Mouse (Mus musculus): Measurements from ENCODE around the gene Supt3.

Gene Supt3

DNA sequence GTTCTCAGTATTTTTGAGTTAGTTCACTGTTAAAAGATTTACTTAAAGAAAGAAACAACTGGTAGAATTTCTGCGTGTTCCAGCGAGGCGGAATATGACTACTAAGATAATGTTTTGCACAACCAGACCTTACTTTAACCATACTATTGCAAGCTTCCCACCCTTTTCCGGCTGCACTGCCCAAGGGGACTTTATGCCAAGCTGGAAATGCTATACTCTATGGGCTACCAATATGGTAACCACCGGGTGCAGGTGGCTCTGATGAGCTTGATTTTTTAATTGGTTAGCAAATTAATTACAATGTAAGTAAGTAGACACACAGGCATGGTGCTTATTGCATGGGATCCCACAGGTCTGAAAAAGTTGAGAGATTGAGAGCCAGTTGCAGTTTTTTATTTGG is 1.2 kb downstream of the Supt3 start:
- in situ Hi-C loops (cut with MseI, MboI), result no loop called here

DNA sequence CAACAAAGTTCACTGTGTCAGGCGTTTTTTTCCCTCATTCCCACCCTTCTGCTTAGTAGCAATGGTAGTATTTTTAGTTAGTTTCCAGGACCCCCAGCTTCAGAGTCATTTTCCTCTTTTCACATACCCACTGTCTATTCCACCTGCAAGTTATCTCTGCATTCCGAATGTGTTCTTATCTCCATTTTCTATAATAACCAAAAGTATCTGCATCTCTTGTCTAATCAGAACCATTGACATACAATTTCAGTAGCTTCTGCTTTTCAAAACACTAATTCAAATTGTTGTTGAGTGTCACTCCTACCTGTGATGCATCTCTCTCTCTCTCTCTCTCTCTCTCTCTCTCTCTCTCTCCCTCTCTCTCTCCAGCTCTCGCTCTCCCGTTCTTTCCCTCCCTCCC is 3.4 kb downstream of the Supt3 start:
- in situ Hi-C loops (cut with MseI, MboI), result no loop called here

DNA sequence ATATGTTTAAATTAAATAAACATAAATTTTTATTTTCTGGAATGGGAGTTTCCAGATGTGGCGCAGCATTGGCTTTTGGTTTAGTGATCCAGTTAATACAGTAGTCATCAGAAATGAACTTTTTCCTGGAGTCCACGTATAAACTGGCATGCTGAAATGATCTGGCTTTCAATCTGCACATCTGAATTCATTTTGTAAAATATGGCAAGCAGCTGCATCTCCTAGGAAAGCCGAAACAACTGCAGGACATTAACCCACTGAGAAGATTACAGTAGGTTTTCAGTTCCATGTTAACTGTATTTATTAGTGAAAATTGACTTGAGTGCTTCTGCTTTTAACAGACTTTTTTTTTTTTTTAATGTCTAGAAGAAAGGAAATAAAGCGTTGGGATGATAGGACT is 5.4 kb downstream of the Supt3 start:
- in situ Hi-C loops (cut with MseI, MboI), result no loop called here

DNA sequence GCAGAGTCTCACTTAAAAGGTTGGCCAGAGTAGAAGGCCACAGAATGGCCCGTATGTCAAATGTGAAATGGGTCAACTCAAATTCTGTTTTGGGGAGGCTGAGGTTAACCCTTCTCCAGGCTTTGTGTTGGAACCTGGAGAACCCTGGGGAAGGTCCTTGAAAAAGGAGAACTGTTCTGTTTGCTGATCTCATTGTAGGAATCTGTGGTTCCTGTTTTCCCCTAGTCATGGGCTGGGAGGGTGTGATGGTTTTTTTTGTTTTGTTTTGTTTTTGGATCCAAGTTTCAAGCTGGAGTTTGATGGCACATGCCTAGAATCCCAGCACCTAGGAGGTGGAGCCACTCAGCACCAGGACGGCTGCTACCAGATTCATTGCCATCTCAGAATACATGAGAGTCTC is 6.2 kb downstream of the Supt3 start:
- in situ Hi-C loops (cut with MseI, MboI), result no loop called here

DNA sequence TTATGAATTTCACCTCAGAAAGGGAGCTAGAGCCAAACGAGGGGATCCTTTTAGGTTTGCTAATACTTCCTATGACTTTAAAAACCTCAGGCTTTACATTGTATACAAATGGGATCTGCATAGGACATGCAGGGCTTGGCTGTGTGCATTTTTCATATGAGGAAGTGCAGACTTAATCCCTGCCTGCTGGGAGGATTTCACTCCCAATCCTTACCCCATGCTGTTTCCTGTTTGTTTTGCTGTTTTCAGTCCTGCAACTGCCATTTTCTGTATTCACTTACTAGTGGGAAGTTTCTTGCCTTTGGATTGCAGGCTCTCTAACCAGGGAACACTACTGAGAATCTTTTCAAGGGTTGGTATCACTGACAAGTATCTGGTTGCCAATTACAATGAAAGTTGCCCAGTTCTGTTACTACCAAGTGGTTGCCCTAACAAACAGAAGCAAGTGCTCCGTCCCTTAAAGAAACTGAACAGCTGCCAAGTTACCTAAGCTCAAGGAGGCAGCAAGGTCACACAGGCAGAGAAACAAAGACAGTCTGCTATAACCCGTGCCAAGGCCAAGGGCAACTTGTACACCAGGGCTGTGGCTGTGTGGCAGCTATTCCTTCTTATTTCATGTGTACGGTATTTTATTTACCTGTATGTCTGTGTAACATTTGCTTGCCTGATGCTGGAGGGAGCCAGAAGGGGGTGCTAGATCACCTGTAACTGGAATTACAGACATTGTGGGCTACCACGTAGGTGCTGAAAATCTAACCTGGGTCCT is 12.2 kb downstream of the Supt3 start:
- in situ Hi-C loops (cut with MseI, MboI), result no loop called here

DNA sequence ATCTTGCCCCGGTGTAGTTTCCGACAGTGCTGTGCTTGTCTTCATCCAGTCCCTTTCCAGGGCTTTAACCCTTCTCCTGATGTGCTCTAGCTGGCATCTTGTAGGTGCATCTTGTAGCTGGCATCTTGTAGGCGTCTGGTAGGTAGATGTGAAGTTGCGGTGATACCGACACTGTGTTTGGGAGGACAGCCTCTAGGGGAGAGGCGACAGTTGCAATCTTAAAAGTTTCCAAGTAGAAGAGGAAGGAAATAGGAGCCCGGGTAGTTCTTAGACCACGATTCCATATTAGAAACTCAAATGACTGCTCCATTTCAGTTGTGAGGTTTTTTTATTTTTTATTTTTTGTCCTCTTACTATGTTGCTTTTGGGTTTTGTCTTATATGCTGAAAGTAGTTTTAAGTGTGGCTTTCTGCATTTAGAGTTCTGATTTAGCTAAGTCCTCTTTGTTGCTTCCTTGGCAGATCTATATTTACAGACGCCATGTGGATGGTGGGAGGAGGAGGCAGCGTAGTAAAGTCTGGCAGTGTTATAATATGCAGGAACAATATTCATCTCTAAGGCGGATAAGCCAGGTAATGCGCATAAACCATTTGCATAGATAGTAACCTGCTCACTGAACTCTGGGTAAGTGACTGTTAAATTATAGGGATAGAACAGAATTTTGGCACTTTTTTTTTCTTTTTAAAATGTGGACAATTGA is 15.4 kb downstream of the Supt3 start:
- in situ Hi-C loops (cut with MseI, MboI), result no loop called here

DNA sequence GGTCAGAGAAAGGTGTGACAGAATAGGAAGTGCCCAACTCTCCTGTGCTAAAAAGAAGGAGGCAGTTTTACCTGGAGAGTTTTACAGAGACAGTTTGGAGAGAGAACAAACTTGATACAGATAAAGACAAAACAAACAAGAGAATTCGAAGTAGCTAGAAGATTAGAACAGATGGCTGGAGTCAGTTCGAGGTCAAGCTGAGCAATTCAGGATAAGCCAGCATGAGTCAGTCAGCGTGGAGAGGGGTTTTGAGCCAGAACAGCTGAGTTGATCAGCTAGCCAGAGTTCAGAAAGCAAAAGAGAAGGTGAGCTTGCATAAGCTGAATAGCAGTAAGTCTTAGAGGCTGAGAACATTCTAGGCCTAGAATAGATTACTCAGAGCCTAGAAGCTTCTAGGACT is 20.4 kb downstream of the Supt3 start:
- in situ Hi-C loops (cut with MseI, MboI), result no loop called here

DNA sequence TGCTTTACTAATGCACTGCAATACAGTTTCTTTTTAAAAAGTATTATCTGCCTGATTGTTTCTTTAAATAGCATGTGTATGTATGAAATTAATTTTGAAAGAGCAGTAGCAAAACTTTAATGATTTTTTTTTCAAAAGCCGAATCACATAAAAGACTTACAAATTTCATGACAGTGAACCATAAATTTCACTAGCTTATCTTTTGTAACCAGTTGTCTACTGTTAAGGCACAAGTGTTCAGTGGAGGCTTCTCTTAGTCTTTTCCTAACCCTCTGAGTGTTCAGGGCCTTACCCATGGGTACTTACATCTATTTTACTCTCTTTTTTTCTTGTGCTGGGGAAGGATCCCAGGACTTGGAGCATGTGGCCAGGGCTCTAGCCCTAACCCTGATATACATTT is 30.1 kb downstream of the Supt3 start:
- in situ Hi-C loops (cut with MseI, MboI), result no loop called here

DNA sequence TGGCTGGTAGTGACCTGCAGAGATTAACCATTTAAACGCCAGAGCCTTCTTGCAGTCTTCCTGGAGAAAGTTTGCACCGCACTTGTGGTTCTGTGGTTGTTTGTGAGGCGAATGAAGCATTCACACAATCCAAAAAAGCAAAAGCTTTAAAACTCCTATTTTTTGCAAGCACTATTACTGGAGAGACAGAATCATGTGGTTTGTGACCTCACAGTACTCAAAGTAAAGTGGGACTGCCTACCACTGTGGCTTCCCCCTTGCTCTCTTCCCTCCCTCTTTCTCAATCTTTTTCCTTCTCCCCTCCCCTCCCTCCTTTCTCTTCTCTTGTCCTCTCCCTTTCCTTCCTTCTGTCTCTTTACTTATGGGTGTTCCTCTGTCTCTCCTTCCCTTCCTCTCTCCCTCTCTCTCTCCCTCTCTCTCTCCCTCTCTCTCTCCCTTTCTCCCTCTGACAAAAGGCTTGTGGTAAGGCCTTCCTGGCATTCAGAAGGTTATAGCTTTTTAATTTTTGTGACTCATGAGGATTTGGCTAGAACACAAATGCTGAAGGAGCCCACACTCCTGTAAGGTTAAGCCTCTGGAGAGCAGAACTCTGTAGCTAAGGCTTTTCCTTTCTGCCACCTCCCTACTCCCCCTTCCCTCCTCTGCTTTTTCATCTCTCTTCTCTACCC is 37.7 kb downstream of the Supt3 start, which contains the start of gene Runx2:
Runx2 (minus strand) TSS at position 290 of the 668 bp plus-strand sequence.
- in situ Hi-C loops (cut with MseI, MboI), result no loop called here

DNA sequence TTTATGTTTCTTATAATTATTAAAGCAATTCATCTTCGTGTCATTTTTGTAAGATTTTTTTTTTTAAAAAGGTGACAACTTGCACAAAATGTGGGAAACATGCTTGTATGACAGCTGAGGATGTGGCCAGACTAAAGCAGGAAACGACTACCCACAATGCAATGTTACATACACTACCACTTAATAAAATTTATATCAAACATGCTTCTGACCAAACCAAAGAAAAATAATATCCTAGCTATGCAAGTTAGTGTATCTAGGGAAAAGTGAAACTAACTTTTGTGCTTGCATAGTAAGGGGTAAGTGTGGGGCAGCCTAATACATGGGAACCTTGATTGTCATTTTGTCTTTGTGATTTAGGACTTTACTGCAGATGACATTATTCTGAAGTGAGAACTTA is 41.9 kb downstream of the Supt3 start:
- in situ Hi-C loops (cut with MseI, MboI), result no loop called here

DNA sequence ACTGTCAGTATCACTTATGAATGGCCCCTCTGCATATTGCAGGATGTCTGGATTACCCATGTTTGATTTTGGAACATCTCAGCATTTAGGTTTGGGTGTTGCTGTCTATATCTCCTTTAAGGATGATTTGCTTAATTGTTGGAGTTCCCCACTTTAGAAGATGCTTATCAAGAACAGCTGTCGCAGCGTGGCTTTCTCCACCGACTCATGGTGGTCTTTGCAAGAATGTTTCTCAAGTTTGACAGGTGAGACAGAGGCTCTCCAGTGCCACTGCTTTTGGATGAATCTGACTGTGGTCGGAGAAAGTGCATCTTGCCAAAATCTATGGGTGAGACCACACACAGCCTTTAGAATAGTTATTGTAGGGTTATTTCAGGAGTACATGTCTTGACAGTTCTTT is 42.9 kb downstream of the Supt3 start:
- in situ Hi-C loops (cut with MseI, MboI), result no loop called here

DNA sequence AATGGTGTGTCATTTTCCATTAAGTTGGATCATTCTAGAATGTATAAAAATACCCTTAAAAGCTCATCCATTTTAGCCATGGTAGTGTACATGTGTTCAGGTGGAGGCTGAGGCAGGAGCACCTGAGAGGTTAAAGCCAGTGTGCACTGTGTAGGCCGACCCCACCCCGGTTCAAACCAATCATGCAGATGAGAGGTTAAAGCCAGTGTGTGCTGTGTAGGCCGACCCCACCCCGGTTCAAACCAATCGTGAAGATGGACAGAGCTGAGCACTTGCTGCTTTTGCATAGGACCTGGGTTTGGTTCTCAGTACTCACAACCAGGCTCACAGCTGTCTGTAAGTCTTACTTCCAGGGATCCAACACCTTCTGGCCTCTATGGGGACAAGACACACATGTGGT is 45.0 kb downstream of the Supt3 start:
- in situ Hi-C loops (cut with MseI, MboI), result no loop called here

DNA sequence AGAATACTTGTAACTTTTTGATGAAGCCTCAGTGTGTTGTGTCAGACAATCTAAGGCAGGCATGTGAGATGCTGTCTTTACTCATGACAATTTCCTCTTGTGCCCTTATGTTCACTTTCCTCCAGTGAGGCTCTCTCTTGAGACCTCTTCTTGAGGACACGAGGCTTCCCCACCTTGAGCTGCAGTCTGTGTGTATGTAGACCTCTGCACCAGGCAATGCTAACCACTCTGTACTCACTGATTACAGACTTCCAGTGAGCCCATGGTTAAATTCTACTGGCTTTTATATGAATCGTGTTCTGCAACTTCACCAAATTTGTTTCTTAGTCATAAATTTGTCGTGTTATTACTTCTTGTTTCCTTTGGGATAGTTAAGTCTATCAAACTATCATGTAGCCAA is 50.2 kb downstream of the Supt3 start:
- in situ Hi-C loops (cut with MseI, MboI), result no loop called here

DNA sequence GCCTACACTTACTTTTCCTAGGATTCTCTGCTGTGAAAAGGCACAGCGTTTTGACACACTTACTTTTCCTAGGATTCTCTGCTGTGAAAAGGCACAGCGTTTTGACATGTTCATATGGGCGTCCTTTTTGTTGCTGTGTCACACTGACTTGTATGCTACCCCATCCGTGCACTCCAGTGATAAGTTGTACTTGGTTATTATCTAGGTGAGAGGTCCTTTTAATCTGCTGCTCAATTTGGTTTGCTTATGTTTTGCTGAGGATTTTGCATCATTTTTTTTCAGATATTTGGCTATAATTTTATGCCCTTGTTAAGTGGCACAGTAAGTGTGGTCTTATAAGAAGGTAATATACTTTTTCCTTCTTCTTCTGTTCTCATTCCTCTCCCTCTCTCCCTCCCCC is 51.0 kb downstream of the Supt3 start:
- in situ Hi-C loops (cut with MseI, MboI), result no loop called here

DNA sequence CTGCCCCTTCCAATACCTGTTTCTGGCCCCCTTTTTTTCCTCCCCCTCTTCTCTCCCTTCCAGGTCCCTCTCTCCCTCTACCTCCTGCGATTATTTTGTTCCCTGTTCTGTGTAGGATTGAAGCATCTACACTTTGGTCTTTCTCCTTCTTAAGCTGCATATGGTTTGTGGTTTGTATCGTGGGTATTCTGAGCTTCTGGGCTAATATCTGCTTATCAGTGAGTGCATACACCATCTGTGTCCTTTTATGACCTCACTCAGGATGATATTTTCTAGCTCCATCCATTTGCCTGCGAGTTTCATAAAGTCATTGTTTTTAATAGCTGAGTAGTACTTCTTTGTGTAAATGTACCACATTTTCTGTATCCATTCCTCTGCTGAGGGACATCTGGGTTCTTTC is 52.6 kb downstream of the Supt3 start:
- in situ Hi-C loops (cut with MseI, MboI), result no loop called here

DNA sequence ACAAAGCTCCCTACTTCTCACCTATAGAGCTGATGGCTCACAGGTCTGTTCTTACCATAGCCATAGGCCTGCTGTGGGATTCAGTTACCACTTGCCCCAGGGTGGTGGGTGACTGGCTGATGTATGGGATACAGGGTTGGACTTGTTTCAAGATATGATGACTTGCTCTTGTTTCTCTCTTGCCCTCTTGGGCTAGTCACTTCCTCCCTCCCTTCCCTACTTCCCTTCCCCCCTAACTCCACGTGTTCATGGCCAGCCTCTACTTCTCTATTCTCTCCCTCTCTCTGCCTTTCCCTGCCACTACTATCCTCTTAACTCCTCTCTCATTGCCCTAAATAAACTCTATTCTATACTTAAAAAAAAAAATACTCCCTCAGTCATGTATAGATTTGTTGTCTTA is 54.2 kb downstream of the Supt3 start:
- in situ Hi-C loops (cut with MseI, MboI), result no loop called here

DNA sequence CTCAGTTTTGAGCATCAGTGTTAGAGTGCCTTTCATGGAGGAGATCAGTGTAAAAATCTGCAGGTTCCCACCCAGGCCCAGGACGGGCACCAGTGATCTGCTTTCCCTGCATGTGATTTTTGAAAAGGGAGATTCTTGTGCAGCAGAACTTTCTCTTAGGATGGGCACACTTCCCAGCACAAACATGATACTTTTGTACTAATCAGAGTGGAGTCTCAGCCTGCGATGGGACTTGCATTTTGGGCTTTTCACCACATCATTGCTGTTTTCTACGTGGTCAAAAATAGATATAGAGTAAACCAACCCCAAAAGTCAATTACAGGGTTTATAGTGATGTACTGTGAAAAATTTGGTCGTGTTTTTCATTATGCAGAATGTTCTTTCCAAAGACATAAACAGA is 65.2 kb downstream of the Supt3 start:
- in situ Hi-C loops (cut with MseI, MboI), result no loop called here

DNA sequence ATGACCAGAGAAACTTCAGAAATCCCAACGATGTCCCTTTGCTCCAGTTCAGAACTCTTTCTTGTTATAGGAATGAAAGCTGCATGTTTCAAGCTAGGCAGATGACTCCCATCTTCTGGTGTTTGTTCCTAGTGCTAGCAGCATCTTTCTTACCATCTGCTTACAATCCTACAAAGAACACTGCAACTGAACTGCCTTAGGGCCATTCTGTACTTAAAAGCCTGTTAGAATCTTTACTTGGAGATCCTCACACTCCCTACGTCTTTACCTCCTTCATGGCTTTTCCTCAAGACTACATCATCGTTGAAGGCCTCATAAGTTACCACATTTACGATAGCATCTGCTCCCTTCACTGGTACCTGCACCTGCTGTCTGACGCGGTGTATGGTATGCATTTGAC is 86.2 kb downstream of the Supt3 start:
- in situ Hi-C loops (cut with MseI, MboI), result no loop called here

DNA sequence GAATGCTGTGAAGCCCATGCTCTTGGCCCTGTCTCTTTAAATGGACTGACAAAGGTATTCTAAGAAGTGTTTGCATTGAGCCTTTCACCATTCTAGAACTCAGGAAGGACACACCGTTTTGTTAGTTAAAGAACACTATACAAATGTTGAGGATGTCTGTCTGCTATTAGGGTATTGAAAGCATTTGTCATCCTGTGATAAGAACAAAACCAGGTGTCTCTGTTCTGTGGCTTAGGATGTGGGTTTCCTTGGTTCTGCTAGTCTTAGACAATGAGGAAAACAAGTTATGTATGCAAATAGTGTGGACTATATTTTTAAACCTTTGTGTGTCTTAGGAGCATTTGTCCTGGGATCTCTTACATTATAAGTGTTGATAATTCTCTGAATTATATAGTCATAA is 116.6 kb downstream of the Supt3 start:
- in situ Hi-C loops (cut with MseI, MboI), result no loop called here

DNA sequence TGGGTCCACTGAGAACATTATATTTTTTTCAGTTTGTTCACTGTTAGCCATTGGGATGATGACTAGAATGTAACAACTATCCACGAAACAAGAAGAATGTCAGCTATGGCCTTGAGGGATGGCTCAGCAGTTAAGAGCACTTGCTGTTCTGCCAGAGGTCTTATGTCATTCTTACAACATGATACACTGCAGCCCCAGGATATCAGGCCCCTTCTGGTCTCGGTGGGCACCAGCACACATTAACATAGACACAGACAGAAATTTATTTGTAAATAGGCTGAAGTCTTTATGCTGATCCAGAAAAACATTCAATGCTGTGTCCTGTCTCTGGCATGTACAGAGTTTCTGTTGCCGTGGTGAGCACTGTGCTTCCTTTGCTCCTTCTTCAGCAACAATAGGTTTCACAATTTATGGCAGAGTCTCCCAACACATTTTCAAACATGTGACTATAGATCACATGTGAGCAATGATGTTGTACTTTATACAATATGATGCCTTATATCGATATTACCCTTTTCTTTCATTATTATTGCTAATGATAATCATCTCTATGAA is 166.7 kb downstream of the Supt3 start:
- in situ Hi-C loops (cut with MseI, MboI), result no loop called here

DNA sequence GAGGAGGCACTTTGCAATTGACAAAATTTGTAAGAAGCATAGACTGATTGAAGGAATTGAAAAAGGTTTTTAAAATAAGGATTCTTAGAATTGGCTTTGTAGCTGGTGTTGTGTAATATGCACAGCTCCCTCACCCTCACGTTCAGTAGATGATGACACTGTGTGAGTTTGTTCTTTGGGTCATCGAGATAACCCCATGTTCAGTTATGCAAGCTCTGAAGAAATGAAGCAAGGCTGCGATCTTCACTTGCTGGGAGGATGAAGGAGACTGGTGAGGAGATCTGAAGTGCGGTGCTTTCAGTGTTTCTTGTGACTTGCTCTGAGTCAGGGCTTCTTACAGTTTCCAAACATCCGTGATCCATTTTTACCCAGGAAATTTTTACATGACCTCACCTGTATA is 168.4 kb downstream of the Supt3 start:
- in situ Hi-C loops (cut with MseI, MboI), result no loop called here

DNA sequence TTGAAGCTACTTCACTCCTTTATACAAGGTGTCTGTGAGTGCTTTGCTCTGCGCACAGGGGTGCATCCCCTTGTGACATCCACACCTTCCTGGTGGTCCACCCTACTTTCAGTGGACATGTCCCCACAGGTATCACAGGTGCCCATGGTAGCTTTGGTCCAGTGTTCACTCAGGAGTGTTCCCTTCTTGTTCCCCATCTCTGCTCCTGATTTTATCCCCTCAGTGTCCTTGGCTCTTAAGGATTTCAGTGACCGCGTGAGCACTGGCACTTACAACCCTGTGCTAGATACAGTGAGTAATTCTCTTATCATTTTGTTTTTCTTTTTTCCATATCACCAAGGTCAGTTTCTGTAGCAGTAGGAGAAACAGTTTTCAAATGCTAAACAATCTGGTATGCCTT is 171.4 kb downstream of the Supt3 start:
- in situ Hi-C loops (cut with MseI, MboI), result no loop called here

DNA sequence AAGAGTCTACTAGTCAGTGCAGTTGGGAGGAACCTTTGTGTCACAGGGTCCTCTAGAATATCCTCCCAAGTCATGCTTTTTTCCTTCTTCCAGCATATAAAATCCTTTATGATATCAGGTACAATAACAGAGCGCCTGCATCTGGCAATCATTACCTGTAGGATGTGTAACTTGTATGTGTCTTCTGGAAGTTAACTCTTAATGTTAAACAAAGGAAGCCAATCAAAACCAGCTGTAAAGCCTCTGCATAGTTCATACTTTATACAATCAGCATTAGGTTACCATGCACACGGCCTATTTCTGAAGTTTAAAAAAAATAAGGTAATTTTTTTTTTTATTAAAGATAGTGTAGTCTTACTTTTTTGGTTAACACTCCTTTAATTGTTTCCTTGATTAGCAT is 179.7 kb downstream of the Supt3 start:
- in situ Hi-C loops (cut with MseI, MboI), result no loop called here

Measured in mouse trophoblast stem cell (cell line).